Mouse (Mus musculus) midbrain, embryonic 15.5 days (tissue): ENCODE measurements around the gene Plppr1. TPM values are rescaled to one million over a fixed set of nuclear protein-coding genes. Genes with fewer than 3 reads are reported as not detected.

Source experiments
- ATAC-seq: fragments of 200-750 bp; cut with Nextera tagmentation; replicated peaks from 2 replicates; pipeline ENCODE4 v1.8.0; 2017; ENCODE audit warnings: moderate TSS enrichment
- H3K27ac ChIP-seq: fragments of 300-500 bp; sonication (generic); 2 replicates; pipeline ENCODE4 v1.5.1; 2015; ENCODE audit warnings: mild to moderate bottlenecking, inconsistent platforms
- H3K27me3 ChIP-seq: fragments of 300-500 bp; sonication (generic); replicated peaks from 2 replicates; pipeline ENCODE4 v1.6.1; 2015; ENCODE audit warnings: inconsistent platforms
- H3K36me3 ChIP-seq: fragments of 300-500 bp; sonication (generic); replicated peaks from 2 replicates; pipeline ENCODE4 v1.6.1; 2015; ENCODE audit warnings: inconsistent platforms
- H3K4me1 ChIP-seq: fragments of 300-500 bp; sonication (generic); 2 replicates; pipeline ENCODE4 v1.6.1; 2015; ENCODE audit warnings: inconsistent platforms
- H3K4me2 ChIP-seq: fragments of 300-500 bp; sonication (generic); 2 replicates; pipeline ENCODE4 v1.6.1; 2015; ENCODE audit warnings: inconsistent platforms, mild to moderate bottlenecking, moderate library complexity
- H3K4me3 ChIP-seq: fragments of 300-500 bp; sonication (generic); 2 replicates; pipeline ENCODE4 v1.5.1; 2015; ENCODE audit warnings: mild to moderate bottlenecking, inconsistent platforms
- H3K9ac ChIP-seq: fragments of 300-500 bp; sonication (generic); 2 replicates; pipeline ENCODE4 v1.6.1; 2015; ENCODE audit warnings: mild to moderate bottlenecking, inconsistent platforms
- H3K9me3 ChIP-seq: fragments of 300-500 bp; sonication (generic); 2 replicates; pipeline ENCODE4 v1.6.1; 2016; ENCODE audit warnings: inconsistent platforms
- WGBS: fragments of 180-500 bp; shearing (Covaris S2); methylation state at CpG from one replicate; pipeline ENCODE4 v1.1.7; 2015; ENCODE audit warnings: mixed read lengths; 5-methylcytosine and 5-hydroxymethylcytosine counted together
- polyA plus RNA-seq: library from polyadenylated mRNA; unstranded; fragments of >200 nt; fragmentation: Nextera tagmentation; extraction: Ambion mirVana; gene quantifications from 2 replicates; pipeline ENCODE4 v1.2.1, GENCODE M21; 2015

The Plppr1 gene
- polyA plus RNA-seq, 1 experiment from 2014 or later, result 57.7 TPM

GRCm38 (mm10) chr4:49211582-49211981 is 152.5 kb downstream of the Plppr1 start:
- H3K9ac ChIP-seq, result no peak overlapping the region
- no peaks in the 10 kb centered on the region for H3K27me3 ChIP-seq
- H3K36me3 ChIP-seq, result no peaks in the 10 kb centered on the region
- H3K27ac ChIP-seq, result no peak overlapping the region
- no peak overlapping the region for H3K4me3 ChIP-seq
- H3K4me2 ChIP-seq, result no peak overlapping the region
- no peaks in the 10 kb centered on the region for H3K9me3 ChIP-seq
- H3K4me1 ChIP-seq, result 0 out of 2 replicates have a peak, but pooled peaks cover 5% of the 10 kb centered on the region
- ATAC-seq, result no peak
- WGBS, result 71% methylated on average over 5 of the region's 5 CpGs

GRCm38 (mm10) chr4:49212616-49213544 is 153.8 kb downstream of the Plppr1 start:
- Histone ChIP-seq H3K27ac (peak overlapping the region; percentile 46; the same call in 1 of the 2 replicates), H3K9ac (no peak overlapping the region), H3K4me2 (no peak overlapping the region), H3K36me3 (no peaks in the 10 kb centered on the region), H3K27me3 (no peaks in the 10 kb centered on the region), H3K9me3 (no peaks in the 10 kb centered on the region), H3K4me1 (0 out of 2 replicates have a peak, but pooled peaks cover 5% of the 10 kb centered on the region), H3K4me3 (no peak overlapping the region)
- WGBS, result 66% methylated on average over 11 of the region's 11 CpGs
- ATAC-seq, result 0 out of 2 replicates have a peak, but pooled peaks have one; percentile 37

- 43% methylated on average over 3 of the region's 3 CpGs for WGBS
- Histone ChIP-seq H3K27ac (no peak overlapping the region), H3K36me3 (no peaks in the 10 kb centered on the region), H3K9ac (no peak overlapping the region), H3K4me1 (0 out of 2 replicates have a peak, but pooled peaks cover 5% of the 10 kb centered on the region), H3K4me3 (no peak overlapping the region), H3K27me3 (no peaks in the 10 kb centered on the region), H3K4me2 (no peak overlapping the region), H3K9me3 (no peaks in the 10 kb centered on the region)
- ATAC-seq, result no peak
These were observed 155.3 kb downstream of the Plppr1 start for GRCm38 (mm10) chr4:49214341-49214740.

- H3K9me3 ChIP-seq, result no peaks in the 10 kb centered on the region
- H3K4me2 ChIP-seq, result no peak overlapping the region
- no peak overlapping the region for H3K27ac ChIP-seq
- H3K4me1 ChIP-seq, result no peaks in the 10 kb centered on the region
- H3K4me3 ChIP-seq, result no peak overlapping the region
- 78% methylated on average over 6 of the region's 6 CpGs for WGBS
- no peaks in the 10 kb centered on the region for H3K27me3 ChIP-seq
- H3K9ac ChIP-seq, result no peak overlapping the region
- ATAC-seq, result no peak
- no peaks in the 10 kb centered on the region for H3K36me3 ChIP-seq
These were observed 164.4 kb downstream of the Plppr1 start for GRCm38 (mm10) chr4:49223501-49223900.

GRCm38 (mm10) chr4:49225021-49225420 is 165.9 kb downstream of the Plppr1 start:
- WGBS, result 60% methylated on average over 1 of the region's 1 CpGs

GRCm38 (mm10) chr4:49232206-49233031 is 173.3 kb downstream of the Plppr1 start:
- peak; percentile 68 for ATAC-seq
- no peak overlapping the region for H3K4me2 ChIP-seq
- no peaks in the 10 kb centered on the region for H3K36me3 ChIP-seq
- H3K27me3 ChIP-seq, result no peaks in the 10 kb centered on the region
- H3K9me3 ChIP-seq, result no peaks in the 10 kb centered on the region
- H3K4me1 ChIP-seq, result peaks cover 12% of the 10 kb centered on the region
- 24% methylated on average over 11 of the region's 11 CpGs for WGBS
- H3K4me3 ChIP-seq, result no peak overlapping the region
- H3K27ac ChIP-seq, result no peak overlapping the region
- H3K9ac ChIP-seq, result no peak overlapping the region

More at GRCm38 (mm10) chr4:49225021-49225420, 165.9 kb downstream of the Plppr1 start:
- no peak overlapping the region for H3K9ac ChIP-seq
- no peak overlapping the region for H3K4me2 ChIP-seq
- H3K4me1 ChIP-seq, result no peaks in the 10 kb centered on the region
- H3K27me3 ChIP-seq, result no peaks in the 10 kb centered on the region
- no peaks in the 10 kb centered on the region for H3K9me3 ChIP-seq
- H3K4me3 ChIP-seq, result no peak overlapping the region
- ATAC-seq, result no peak
- no peaks in the 10 kb centered on the region for H3K36me3 ChIP-seq
- H3K27ac ChIP-seq, result no peak overlapping the region

- H3K4me1 ChIP-seq, result peaks cover 12% of the 10 kb centered on the region
- H3K27me3 ChIP-seq, result no peaks in the 10 kb centered on the region
- H3K4me3 ChIP-seq, result no peak overlapping the region
- H3K4me2 ChIP-seq, result no peak overlapping the region
- WGBS, result 42% methylated on average over 3 of the region's 3 CpGs
- no peak overlapping the region for H3K27ac ChIP-seq
- no peak for ATAC-seq
- no peaks in the 10 kb centered on the region for H3K36me3 ChIP-seq
- no peaks in the 10 kb centered on the region for H3K9me3 ChIP-seq
- H3K9ac ChIP-seq, result no peak overlapping the region
These were observed 173.9 kb downstream of the Plppr1 start for GRCm38 (mm10) chr4:49233032-49233406.

- ATAC-seq, result no peak
- H3K9ac ChIP-seq, result no peak overlapping the region
- no peaks in the 10 kb centered on the region for H3K36me3 ChIP-seq
- H3K4me1 ChIP-seq, result peaks cover under 1% of the 10 kb centered on the region
- H3K9me3 ChIP-seq, result no peaks in the 10 kb centered on the region
- no peak overlapping the region for H3K4me2 ChIP-seq
- 83% methylated on average over 4 of the region's 4 CpGs for WGBS
- H3K27me3 ChIP-seq, result no peaks in the 10 kb centered on the region
- no peak overlapping the region for H3K4me3 ChIP-seq
- no peak overlapping the region for H3K27ac ChIP-seq
These were observed 179.0 kb downstream of the Plppr1 start for GRCm38 (mm10) chr4:49238111-49238510.

- Histone ChIP-seq H3K4me1 (0 out of 2 replicates have a peak, but pooled peaks cover under 1% of the 10 kb centered on the region), H3K27me3 (no peaks in the 10 kb centered on the region), H3K36me3 (no peaks in the 10 kb centered on the region), H3K4me2 (no peak overlapping the region), H3K4me3 (no peak overlapping the region), H3K9me3 (no peaks in the 10 kb centered on the region), H3K27ac (no peak overlapping the region), H3K9ac (no peak overlapping the region)
- no peak for ATAC-seq
- WGBS, result 92% methylated on average over 5 of the region's 5 CpGs
These were observed 180.4 kb downstream of the Plppr1 start for GRCm38 (mm10) chr4:49239451-49239850.

- H3K4me3 ChIP-seq, result no peak overlapping the region
- no peak overlapping the region for H3K4me2 ChIP-seq
- H3K27me3 ChIP-seq, result no peaks in the 10 kb centered on the region
- H3K9ac ChIP-seq, result no peak overlapping the region
- H3K27ac ChIP-seq, result no peak overlapping the region
- 0 out of 2 replicates have a peak, but pooled peaks cover 6% of the 10 kb centered on the region for H3K4me1 ChIP-seq
- H3K36me3 ChIP-seq, result no peaks in the 10 kb centered on the region
- no peak for ATAC-seq
- WGBS, result 58% methylated on average over 5 of the region's 5 CpGs
- no peaks in the 10 kb centered on the region for H3K9me3 ChIP-seq
These were observed 185.7 kb downstream of the Plppr1 start for GRCm38 (mm10) chr4:49244791-49245190.

GRCm38 (mm10) chr4:49245274-49245673 is 186.2 kb downstream of the Plppr1 start:
- ATAC-seq, result no peak
- no peaks in the 10 kb centered on the region for H3K27me3 ChIP-seq
- 0 out of 2 replicates have a peak, but pooled peaks cover 6% of the 10 kb centered on the region for H3K4me1 ChIP-seq
- no peak overlapping the region for H3K9ac ChIP-seq
- 79% methylated on average over 2 of the region's 2 CpGs for WGBS
- no peak overlapping the region for H3K4me2 ChIP-seq
- H3K4me3 ChIP-seq, result no peak overlapping the region
- H3K27ac ChIP-seq, result no peak overlapping the region
- no peaks in the 10 kb centered on the region for H3K36me3 ChIP-seq
- no peaks in the 10 kb centered on the region for H3K9me3 ChIP-seq

GRCm38 (mm10) chr4:49251262-49251661 is 192.2 kb downstream of the Plppr1 start:
- H3K4me2 ChIP-seq, result no peak overlapping the region
- no peak overlapping the region for H3K9ac ChIP-seq
- no peak overlapping the region for H3K4me3 ChIP-seq
- 0 out of 2 replicates have a peak, but pooled peaks cover 2% of the 10 kb centered on the region for H3K4me1 ChIP-seq
- no peaks in the 10 kb centered on the region for H3K36me3 ChIP-seq
- H3K9me3 ChIP-seq, result no peaks in the 10 kb centered on the region
- 7% methylated on average over 3 of the region's 3 CpGs for WGBS
- no peak overlapping the region for H3K27ac ChIP-seq
- H3K27me3 ChIP-seq, result no peaks in the 10 kb centered on the region
- ATAC-seq, result 0 out of 2 replicates have a peak, but pooled peaks have one; percentile 54
